Mouse (Mus musculus): Measurements from ENCODE around the gene Sfxn2. TPM values are rescaled to one million over a fixed set of nuclear protein-coding genes. Genes with fewer than 3 reads are reported as not detected.

Sfxn2 gene
- total and polyA plus RNA-seq, 3 experiments, result 20.3 to 36.6 (median 21.2) TPM

- DNase-seq (ENCODE audit: low read depth, low spot score), result no peak
- H3K9ac ChIP-seq (ENCODE audit: control insufficient read depth, low read depth, low read length, poor library complexity, severe bottlenecking), result no peak overlapping the region
Observed at GRCm38 (mm10) chr19:46550385-46550784, 22.8 kb upstream of the Sfxn2 start.

GRCm38 (mm10) chr19:46552496-46552895 is 20.7 kb upstream of the Sfxn2 start:
- DNase-seq (ENCODE audit: low read depth, low spot score), result peak; percentile 83
- Histone ChIP-seq H3K4me1 (ENCODE audit: control insufficient read depth in 1 of 2, insufficient read depth in 2 of 2, low read length in 2 of 2) (peaks cover 17 to 19% of the 10 kb centered on the region in 2 experiments), H3K79me2 (ENCODE audit: control insufficient read depth, insufficient read depth, low read length, poor library complexity) (no peaks in the 10 kb centered on the region), H3K9me3 (replicated peaks; ENCODE audit: insufficient read depth, low read length) (no peaks in the 10 kb centered on the region), H3K4me3 (ENCODE audit: control insufficient read depth in 1 of 2, insufficient read depth in 1 of 2, low read depth in 2 of 2, low read length in 2 of 2) (no peak overlapping the region), H3K9ac (ENCODE audit: control insufficient read depth, low read depth, low read length, poor library complexity, severe bottlenecking) (peak overlapping the region; percentile 29; the same call in 1 of the 2 replicates), H3K36me3 (ENCODE audit: control insufficient read depth in 1 of 2, insufficient read depth in 2 of 2, low read length in 2 of 2) (peaks cover 0 to 18% of the 10 kb centered on the region in 2 experiments; a peak in 2 of 4 replicates), H3K27ac (ENCODE audit: control insufficient read depth, low read depth, low read length) (peak overlapping the region; percentile 89), H3K27me3 (ENCODE audit: control insufficient read depth in 1 of 2, insufficient read depth in 2 of 2, low read length in 2 of 2) (no peaks in the 10 kb centered on the region)
- no peak for TF ChIP-seq CTCF (IDR thresholded peaks at IDR 0.05 in 2 of 3, conservative IDR thresholded peaks at IDR 0.05 in 1 of 3; ENCODE audit: control insufficient read depth in 1 of 3, insufficient read depth in 1 of 3, low read depth in 2 of 3, low read length in 3 of 3, poor library complexity in 1 of 3, severe bottlenecking in 1 of 3)
- peak; percentile 40; the same call in 1 of the 2 replicates for TF ChIP-seq MAZ (IDR thresholded peaks at IDR 0.05; ENCODE audit: low read depth, low read length)
- peak; percentile 19 to 42; a peak in 1 of 4 replicates for TF ChIP-seq EP300 (IDR thresholded peaks at IDR 0.05; ENCODE audit: low read depth in 1 of 2, low read length in 2 of 2)

More at GRCm38 (mm10) chr19:46550385-46550784, 22.8 kb upstream of the Sfxn2 start:
- Histone ChIP-seq H3K9me3 (replicated peaks; ENCODE audit: insufficient read depth, low read length) (no peaks in the 10 kb centered on the region), H3K4me1 (ENCODE audit: control insufficient read depth in 1 of 2, insufficient read depth in 2 of 2, low read length in 2 of 2) (peaks cover 14 to 19% of the 10 kb centered on the region in 2 experiments), H3K27me3 (ENCODE audit: control insufficient read depth in 1 of 2, insufficient read depth in 2 of 2, low read length in 2 of 2) (no peaks in the 10 kb centered on the region), H3K36me3 (ENCODE audit: control insufficient read depth in 1 of 2, insufficient read depth in 2 of 2, low read length in 2 of 2) (peaks cover 0 to 18% of the 10 kb centered on the region in 2 experiments; a peak in 2 of 4 replicates), H3K27ac (ENCODE audit: control insufficient read depth, low read depth, low read length) (no peak overlapping the region), H3K4me3 (ENCODE audit: control insufficient read depth in 1 of 2, insufficient read depth in 1 of 2, low read depth in 2 of 2, low read length in 2 of 2) (no peak overlapping the region), H3K79me2 (ENCODE audit: control insufficient read depth, insufficient read depth, low read length, poor library complexity) (no peaks in the 10 kb centered on the region)
- TF ChIP-seq POLR2AphosphoS2 (IDR thresholded peaks at IDR 0.05; ENCODE audit: low read length), result no peak
- TF ChIP-seq GATA1 (IDR thresholded peaks at IDR 0.05; ENCODE audit: low read depth, low read length), result no peak
- TF ChIP-seq RAD21 (IDR thresholded peaks at IDR 0.05; ENCODE audit: low read depth, low read length), result no peak
- no peak for TF ChIP-seq CHD1 (IDR thresholded peaks at IDR 0.05; ENCODE audit: low read depth, low read length)
- TF ChIP-seq BHLHE40 (IDR thresholded peaks at IDR 0.05; ENCODE audit: borderline replicate concordance, low read depth, low read length), result no peak

- Histone ChIP-seq H3K36me3 (ENCODE audit: control insufficient read depth in 1 of 2, insufficient read depth in 2 of 2, low read length in 2 of 2) (peaks cover 0 to 18% of the 10 kb centered on the region in 2 experiments; a peak in 2 of 4 replicates), H3K27me3 (ENCODE audit: control insufficient read depth in 1 of 2, insufficient read depth in 2 of 2, low read length in 2 of 2) (no peaks in the 10 kb centered on the region), H3K79me2 (ENCODE audit: control insufficient read depth, insufficient read depth, low read length, poor library complexity) (no peaks in the 10 kb centered on the region), H3K27ac (ENCODE audit: control insufficient read depth, low read depth, low read length) (peak overlapping the region; percentile 89), H3K4me1 (ENCODE audit: control insufficient read depth in 1 of 2, insufficient read depth in 2 of 2, low read length in 2 of 2) (peaks cover 17 to 19% of the 10 kb centered on the region in 2 experiments), H3K4me3 (ENCODE audit: control insufficient read depth in 1 of 2, insufficient read depth in 1 of 2, low read depth in 2 of 2, low read length in 2 of 2) (peak overlapping the region; percentile 10 to 32), H3K9me3 (replicated peaks; ENCODE audit: insufficient read depth, low read length) (no peaks in the 10 kb centered on the region), H3K9ac (ENCODE audit: control insufficient read depth, low read depth, low read length, poor library complexity, severe bottlenecking) (peak overlapping the region; percentile 52)
- DNase-seq (ENCODE audit: low read depth, low spot score), result peak; percentile 96
- peak; percentile 86 for TF ChIP-seq MAZ (IDR thresholded peaks at IDR 0.05; ENCODE audit: low read depth, low read length)
- peak; percentile 94 for TF ChIP-seq SIN3A (IDR thresholded peaks at IDR 0.05; ENCODE audit: low read length)
- TF ChIP-seq JUND (IDR thresholded peaks at IDR 0.05; ENCODE audit: low read depth, low read length), result peak; percentile 56; the same call in 1 of the 2 replicates
- no peak for TF ChIP-seq ZKSCAN1 (IDR thresholded peaks at IDR 0.05; ENCODE audit: low read depth, low read length)
- TF ChIP-seq ELF1 (IDR thresholded peaks at IDR 0.05; ENCODE audit: low read depth, low read length), result peak; percentile 70
- TF ChIP-seq ZNF384 (IDR thresholded peaks at IDR 0.05; ENCODE audit: low read depth, low read length), result peak; percentile 48; the same call in 1 of the 2 replicates
- peak; percentile 98 for TF ChIP-seq GATA1 (IDR thresholded peaks at IDR 0.05; ENCODE audit: low read depth, low read length)
- peak; percentile 98 for TF ChIP-seq TCF12 (IDR thresholded peaks at IDR 0.05; ENCODE audit: low read depth, low read length)
- peak; percentile 92 for TF ChIP-seq TBP (IDR thresholded peaks at IDR 0.05; ENCODE audit: low read depth, low read length)
- TF ChIP-seq ETS1 (IDR thresholded peaks at IDR 0.05; ENCODE audit: low read depth, low read length), result peak; percentile 94
- peak; percentile 49 for TF ChIP-seq NELFE (IDR thresholded peaks at IDR 0.05; ENCODE audit: low read depth, low read length)
- TF ChIP-seq TAL1 (IDR thresholded peaks at IDR 0.05; ENCODE audit: low read length), result peak; percentile 99
- no peak for TF ChIP-seq RAD21 (IDR thresholded peaks at IDR 0.05; ENCODE audit: low read depth, low read length)
- 0 out of 2 replicates have a peak, but pooled peaks have one; percentile 38 for TF ChIP-seq KAT2A (conservative IDR thresholded peaks at IDR 0.05; ENCODE audit: low read depth, low read length)
- 0 out of 2 replicates have a peak, but pooled peaks have one; percentile 72 for TF ChIP-seq POLR2AphosphoS5 (IDR thresholded peaks at IDR 0.05; ENCODE audit: borderline replicate concordance, low read depth, low read length)
- TF ChIP-seq ZMIZ1 (IDR thresholded peaks at IDR 0.05; ENCODE audit: low read depth, low read length), result no peak; the same call in 1 of the 2 replicates
- TF ChIP-seq MAX (IDR thresholded peaks at IDR 0.05; ENCODE audit: low read length), result peak; percentile 81; the same call in 1 of the 2 replicates
- peak; percentile 60; the same call in 1 of the 2 replicates for TF ChIP-seq HCFC1 (IDR thresholded peaks at IDR 0.05; ENCODE audit: low read depth, low read length)
- peak; percentile 92 for TF ChIP-seq MYC (IDR thresholded peaks at IDR 0.05; ENCODE audit: low read depth, low read length)
- peak in 1 of 2 experiments; percentile 67; a peak in 2 of 4 replicates for TF ChIP-seq POLR2A (IDR thresholded peaks at IDR 0.05; ENCODE audit: control insufficient read depth in 1 of 2, insufficient read depth in 1 of 2, low read depth in 1 of 2, low read length in 2 of 2, poor library complexity in 1 of 2)
- peak; percentile 68; the same call in 1 of the 2 replicates for TF ChIP-seq BHLHE40 (IDR thresholded peaks at IDR 0.05; ENCODE audit: borderline replicate concordance, low read depth, low read length)
- no peak for TF ChIP-seq CHD1 (IDR thresholded peaks at IDR 0.05; ENCODE audit: low read depth, low read length)
Observed at GRCm38 (mm10) chr19:46553541-46553955, 19.6 kb upstream of the Sfxn2 start.

Data from MEL (cell line).